Mouse (Mus musculus): Measurements from ENCODE around the gene Jmjd8. TPM values are rescaled to one million over a fixed set of nuclear protein-coding genes. Genes with fewer than 3 reads are reported as not detected.

Jmjd8 gene
- polyA plus RNA-seq, 1 experiment, result 15.5 TPM

DNA sequence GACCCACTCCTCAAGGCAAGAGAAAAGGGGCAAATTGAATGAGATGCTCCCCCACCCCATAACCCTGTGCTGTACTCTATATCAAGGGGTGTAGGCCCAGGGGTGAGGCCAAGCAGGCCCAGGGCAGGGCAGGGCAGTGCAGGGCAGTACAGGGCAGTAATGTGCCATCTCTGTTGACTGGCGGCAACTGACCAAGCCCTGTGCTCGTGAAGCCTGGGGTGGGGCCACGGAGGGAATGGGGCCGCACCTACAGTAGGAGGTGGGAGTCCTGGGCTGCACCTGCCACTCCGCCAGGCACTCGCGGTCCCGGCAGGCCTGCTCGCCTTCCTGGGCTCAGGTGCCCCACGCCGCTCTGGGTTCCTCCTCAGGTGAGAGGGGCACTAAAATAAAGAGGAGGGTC, 36.6 kb downstream of the Jmjd8 start:
- Histone ChIP-seq H3K27me3 (ENCODE audit: control insufficient read depth, insufficient read depth, insufficient read length) (no peaks in the 10 kb centered on the region), H3ac (ENCODE audit: control insufficient read depth, insufficient read length) (no peak overlapping the region), H3K36me3 (ENCODE audit: control insufficient read depth, insufficient read depth) (no peaks in the 10 kb centered on the region), H3K4me2 (ENCODE audit: low read depth) (no peak overlapping the region), H3K4me3 (no peak overlapping the region), H3K79me2 (ENCODE audit: control insufficient read depth, insufficient read depth) (no peaks in the 10 kb centered on the region)
- TF ChIP-seq REST (IDR thresholded peaks at IDR 0.05; ENCODE audit: insufficient read depth, insufficient read length), result no peak

DNA sequence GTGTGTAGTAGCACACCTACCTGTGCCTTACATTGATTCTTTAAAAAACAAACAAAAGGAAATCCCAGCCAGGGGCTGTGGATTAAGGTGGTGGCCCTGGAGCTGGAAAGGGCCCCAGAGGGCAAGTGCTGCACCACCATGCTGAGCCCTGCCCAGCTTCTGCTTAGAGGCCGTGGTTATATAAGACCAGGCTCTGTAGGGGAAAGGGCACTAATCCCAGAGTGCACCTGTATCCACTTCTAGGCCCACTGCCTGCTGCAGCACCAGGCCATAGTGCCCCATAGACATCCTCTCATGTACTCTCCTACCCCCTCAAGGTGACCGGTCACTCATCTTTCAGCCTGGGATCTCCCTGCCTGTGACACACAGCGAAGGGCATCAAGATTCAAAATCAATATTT, 37.5 kb downstream of the Jmjd8 start:
- H3K79me2 ChIP-seq (ENCODE audit: control insufficient read depth, insufficient read depth), result no peaks in the 10 kb centered on the region
- no peak overlapping the region for H3K4me3 ChIP-seq
- no peak overlapping the region for H3ac ChIP-seq (ENCODE audit: control insufficient read depth, insufficient read length)
- H3K27me3 ChIP-seq (ENCODE audit: control insufficient read depth, insufficient read depth, insufficient read length), result no peaks in the 10 kb centered on the region
- TF ChIP-seq SRF (IDR thresholded peaks at IDR 0.05; ENCODE audit: control insufficient read depth, insufficient read length, low read depth) (no peak), CEBPB (IDR thresholded peaks at IDR 0.05; ENCODE audit: insufficient read depth, poor library complexity, severe bottlenecking) (no peak), TCF12 (IDR thresholded peaks at IDR 0.05; ENCODE audit: insufficient read depth, poor library complexity, severe bottlenecking) (no peak), E2F4 (IDR thresholded peaks at IDR 0.05; ENCODE audit: insufficient read depth) (no peak), POLR2A (IDR thresholded peaks at IDR 0.05; ENCODE audit: insufficient read length, low read depth) (no peak), REST (IDR thresholded peaks at IDR 0.05; ENCODE audit: insufficient read depth, insufficient read length) (no peak), MYOG (IDR thresholded peaks at IDR 0.05; ENCODE audit: control insufficient read depth in 1 of 3, insufficient read depth in 1 of 3, insufficient read length in 2 of 3, low read depth in 2 of 3) (no peak)
- H3K4me2 ChIP-seq (ENCODE audit: low read depth), result no peak overlapping the region
- no peaks in the 10 kb centered on the region for H3K36me3 ChIP-seq (ENCODE audit: control insufficient read depth, insufficient read depth)

DNA sequence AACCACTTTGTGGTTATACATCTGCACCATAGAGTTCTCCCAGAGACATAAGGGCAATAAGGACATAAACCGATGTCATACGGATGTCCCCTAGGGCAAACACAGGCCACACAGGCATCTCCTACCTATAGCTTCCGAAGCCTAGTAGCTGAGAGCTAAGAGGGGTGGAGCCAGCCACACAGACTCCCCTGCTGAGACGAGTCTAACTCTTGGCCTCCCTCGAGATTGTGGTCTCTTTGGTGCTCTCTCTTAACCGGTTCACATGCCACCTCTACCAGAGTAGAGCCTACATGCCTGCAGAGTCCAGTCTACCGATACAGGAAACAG, 38.8 kb downstream of the Jmjd8 start:
- no peak for TF ChIP-seq CEBPB (IDR thresholded peaks at IDR 0.05; ENCODE audit: insufficient read depth, poor library complexity, severe bottlenecking)
- TF ChIP-seq POLR2AphosphoS2 (IDR thresholded peaks at IDR 0.05; ENCODE audit: insufficient read length, low read depth), result no peak
- TF ChIP-seq USF1 (IDR thresholded peaks at IDR 0.05; ENCODE audit: low read depth), result no peak
- no peak for TF ChIP-seq POLR2A (IDR thresholded peaks at IDR 0.05; ENCODE audit: insufficient read length, low read depth)
- TF ChIP-seq SRF (IDR thresholded peaks at IDR 0.05; ENCODE audit: control insufficient read depth, insufficient read length, low read depth), result no peak
- TF ChIP-seq MYOD1 (IDR thresholded peaks at IDR 0.05; ENCODE audit: control insufficient read depth in 1 of 3, insufficient read length in 2 of 3, low read depth in 2 of 3), result no peak
- TF ChIP-seq TCF3 (IDR thresholded peaks at IDR 0.05; ENCODE audit: insufficient read length, low read depth), result no peak
- TF ChIP-seq MAX (IDR thresholded peaks at IDR 0.05; ENCODE audit: low read depth), result no peak
- TF ChIP-seq TCF12 (IDR thresholded peaks at IDR 0.05; ENCODE audit: insufficient read depth, poor library complexity, severe bottlenecking), result no peak
- no peak for TF ChIP-seq MYOG (IDR thresholded peaks at IDR 0.05; ENCODE audit: control insufficient read depth in 1 of 3, insufficient read depth in 1 of 3, insufficient read length in 2 of 3, low read depth in 2 of 3)
- no peak for TF ChIP-seq REST (IDR thresholded peaks at IDR 0.05; ENCODE audit: insufficient read depth, insufficient read length)
- TF ChIP-seq E2F4 (IDR thresholded peaks at IDR 0.05; ENCODE audit: insufficient read depth), result no peak
- peak overlapping the region; percentile 34 for H3K4me3 ChIP-seq
- no peaks in the 10 kb centered on the region for H3K79me2 ChIP-seq (ENCODE audit: control insufficient read depth, insufficient read depth)
- H3K27me3 ChIP-seq (ENCODE audit: control insufficient read depth, insufficient read depth, insufficient read length), result no peaks in the 10 kb centered on the region
- no peaks in the 10 kb centered on the region for H3K36me3 ChIP-seq (ENCODE audit: control insufficient read depth, insufficient read depth)
- no peak overlapping the region for H3ac ChIP-seq (ENCODE audit: control insufficient read depth, insufficient read length)
- peak overlapping the region; percentile 99 for H3K4me2 ChIP-seq (ENCODE audit: low read depth)

DNA sequence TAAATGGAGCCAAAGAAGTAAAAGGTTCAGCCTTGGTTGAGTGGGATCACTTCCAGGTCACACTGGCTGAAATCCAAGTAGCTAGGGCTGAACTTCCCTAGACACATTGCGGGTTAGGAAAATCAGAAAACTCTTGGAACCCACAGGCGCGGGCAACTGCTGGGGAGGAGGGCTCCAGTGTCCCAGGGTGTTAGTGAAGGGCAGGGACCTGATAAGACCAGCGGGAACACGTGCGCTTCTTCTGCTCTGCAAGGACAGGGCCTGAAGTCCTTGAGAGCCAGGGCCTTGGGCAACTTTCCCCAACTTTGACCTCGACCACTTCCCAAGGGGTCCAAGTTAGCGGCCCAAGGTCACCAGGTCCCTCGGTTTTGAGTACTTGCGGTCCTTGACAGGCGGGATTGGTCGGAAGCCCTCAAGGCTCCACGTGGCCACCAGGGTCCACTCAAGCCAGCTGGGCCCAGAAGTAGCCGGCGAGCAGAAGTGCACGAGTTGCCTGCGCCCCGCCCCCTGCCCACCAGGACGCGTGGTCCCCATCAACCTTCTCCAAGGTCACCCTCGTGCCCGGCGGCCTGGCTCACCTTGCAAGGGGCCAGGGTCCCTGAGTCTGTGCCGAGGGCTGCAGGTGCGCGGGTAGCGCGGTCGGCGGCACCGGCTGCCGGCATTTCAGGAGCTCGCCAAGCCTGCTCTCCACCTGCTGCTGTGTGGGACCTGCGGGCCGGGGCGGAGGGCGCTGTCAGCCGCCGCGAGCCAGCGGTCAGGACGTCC, 39.4 kb downstream of the Jmjd8 start:
- no peaks in the 10 kb centered on the region for H3K27me3 ChIP-seq (ENCODE audit: control insufficient read depth, insufficient read depth, insufficient read length)
- TF ChIP-seq POLR2A (IDR thresholded peaks at IDR 0.05; ENCODE audit: insufficient read length, low read depth) (no peak), MYOG (IDR thresholded peaks at IDR 0.05; ENCODE audit: control insufficient read depth in 1 of 3, insufficient read depth in 1 of 3, insufficient read length in 2 of 3, low read depth in 2 of 3) (peak in 2 of 3 experiments; percentile 34 to 67), TCF3 (IDR thresholded peaks at IDR 0.05; ENCODE audit: insufficient read length, low read depth) (no peak), MYOD1 (IDR thresholded peaks at IDR 0.05; ENCODE audit: control insufficient read depth in 1 of 3, insufficient read length in 2 of 3, low read depth in 2 of 3) (peak in 1 of 3 experiments; percentile 52)
- H3K79me2 ChIP-seq (ENCODE audit: control insufficient read depth, insufficient read depth), result no peaks in the 10 kb centered on the region
- peak overlapping the region; percentile 34 for H3K4me3 ChIP-seq
- H3K36me3 ChIP-seq (ENCODE audit: control insufficient read depth, insufficient read depth), result no peaks in the 10 kb centered on the region
- H3K4me2 ChIP-seq (ENCODE audit: low read depth), result peak overlapping the region; percentile 99
- peak overlapping the region; percentile 25 for H3ac ChIP-seq (ENCODE audit: control insufficient read depth, insufficient read length)

DNA sequence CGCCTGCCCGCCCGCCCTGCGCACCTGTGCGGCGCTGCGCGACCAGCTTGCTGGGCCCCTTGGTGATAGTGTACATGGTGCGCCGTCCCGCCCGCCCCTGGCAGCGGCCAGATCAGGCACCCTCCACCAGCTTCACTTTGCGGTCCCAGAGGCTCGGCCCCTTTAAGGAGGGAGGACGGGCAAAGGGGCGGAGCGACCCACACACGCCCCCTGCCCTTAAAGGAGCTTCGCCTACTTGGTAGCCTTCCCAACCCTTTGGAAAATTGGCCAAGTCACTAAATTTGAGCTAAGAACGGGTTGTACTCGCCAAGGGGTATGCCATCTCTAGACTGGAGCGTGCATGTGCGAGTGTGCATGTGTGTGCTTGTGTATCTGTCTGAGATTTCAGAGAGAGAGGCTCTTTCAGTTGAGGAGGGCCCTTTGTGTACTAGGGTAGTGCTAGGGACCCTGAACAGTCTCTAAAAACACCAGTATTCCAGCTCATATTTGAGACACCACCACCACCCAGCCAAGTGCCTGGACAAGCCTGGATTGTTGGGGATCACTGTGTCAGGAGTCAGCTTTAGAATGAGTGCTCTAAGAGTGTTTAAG, 40.0 kb downstream of the Jmjd8 start, which contains the start of gene Mcrip2:
Gene Mcrip2, minus strand, starts transcription at position 164 of the 591 bp plus-strand sequence.
- H3K79me2 ChIP-seq (ENCODE audit: control insufficient read depth, insufficient read depth), result no peaks in the 10 kb centered on the region
- H3K4me3 ChIP-seq, result peak within 1 kb of the TSS; percentile 34
- TF ChIP-seq REST (IDR thresholded peaks at IDR 0.05; ENCODE audit: insufficient read depth, insufficient read length) (no peak), POLR2A (IDR thresholded peaks at IDR 0.05; ENCODE audit: insufficient read length, low read depth) (peak; percentile 69), CEBPB (IDR thresholded peaks at IDR 0.05; ENCODE audit: insufficient read depth, poor library complexity, severe bottlenecking) (no peak), POLR2AphosphoS2 (IDR thresholded peaks at IDR 0.05; ENCODE audit: insufficient read length, low read depth) (peak; percentile 63), MYOG (IDR thresholded peaks at IDR 0.05; ENCODE audit: control insufficient read depth in 1 of 3, insufficient read depth in 1 of 3, insufficient read length in 2 of 3, low read depth in 2 of 3) (no peak), TCF12 (IDR thresholded peaks at IDR 0.05; ENCODE audit: insufficient read depth, poor library complexity, severe bottlenecking) (no peak), MYOD1 (IDR thresholded peaks at IDR 0.05; ENCODE audit: control insufficient read depth in 1 of 3, insufficient read length in 2 of 3, low read depth in 2 of 3) (no peak)
- peak within 1 kb of the TSS; percentile 99 for H3K4me2 ChIP-seq (ENCODE audit: low read depth)
- peak within 1 kb of the TSS; percentile 25 for H3ac ChIP-seq (ENCODE audit: control insufficient read depth, insufficient read length)
- no peaks in the 10 kb centered on the region for H3K27me3 ChIP-seq (ENCODE audit: control insufficient read depth, insufficient read depth, insufficient read length)
- H3K36me3 ChIP-seq (ENCODE audit: control insufficient read depth, insufficient read depth), result no peaks in the 10 kb centered on the region

All from myocyte (in vitro differentiated cells).